Mouse (Mus musculus): ENCODE results near the gene Adam6b.

- no peak for TF ChIP-seq CTCF (conservative IDR thresholded peaks at IDR 0.05; ENCODE audit: low read length)
- no peak for TF ChIP-seq NANOG (IDR thresholded peaks at IDR 0.05; ENCODE audit: borderline replicate concordance, low read length)
Observed at GRCm38 (mm10) chr12:113482147-113482546, 7.2 kb upstream of the Adam6b start.

Measured in E14TG2a.4 (cell line).